Mouse (Mus musculus): ENCODE measurements at regions not wholly inside any gene's neighbourhood (a gene's known extent, or its start where the extent isn't known, plus 50 kb on each side); places are given as distances from the start of the nearest gene placed in this dataset.

DNA sequence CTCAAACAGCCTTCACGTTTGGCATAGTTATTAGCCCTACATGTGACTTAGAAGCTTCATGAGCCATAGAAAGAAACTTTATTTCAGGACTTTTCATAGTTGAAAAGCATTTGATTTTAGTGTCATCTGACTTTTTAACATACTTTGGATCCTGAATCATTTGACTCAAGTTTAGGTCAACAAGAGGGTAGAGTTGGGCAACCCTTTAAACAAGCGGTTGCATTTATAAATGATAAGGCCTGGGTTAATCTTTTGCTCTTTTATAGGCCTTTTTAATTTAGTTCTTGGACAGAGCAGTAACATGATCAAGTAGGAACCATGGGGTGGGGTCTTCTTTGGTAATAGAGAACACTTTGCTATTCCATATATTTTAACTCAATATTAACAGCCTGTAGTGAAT, 204.4 kb downstream of the Csl start:
- TF ChIP-seq POLR2A (IDR thresholded peaks at IDR 0.05; ENCODE audit: low read depth, low read length) (no peak), CTCF (IDR thresholded peaks at IDR 0.05; ENCODE audit: extremely low read depth, insufficient read length, insufficient replicate concordance, low read depth, low read length) (no peak)

All from small intestine, adult 2 months (tissue).